Mouse (Mus musculus) hindbrain, embryonic 16.5 days (tissue): ENCODE results near the gene Amd1. TPM values are rescaled to one million over a fixed set of nuclear protein-coding genes. Genes with fewer than 3 reads are reported as not detected.

Source experiments
- ATAC-seq: fragments of 200-750 bp; cut with Nextera tagmentation; 2 replicates; pipeline ENCODE4 v1.8.0; 2017; ENCODE audit warnings: moderate TSS enrichment, moderate library complexity
- H3K27ac ChIP-seq: fragments of 300-500 bp; sonication (generic); 2 replicates; pipeline ENCODE4 v1.5.1; 2014; ENCODE audit warnings: low read depth, mild to moderate bottlenecking, control low read depth, low read length, moderate library complexity
- H3K27me3 ChIP-seq: fragments of 300-500 bp; sonication (generic); replicated peaks from 2 replicates; pipeline ENCODE4 v1.6.1; 2014; ENCODE audit warnings: low read length; ENCODE audit not compliant: control insufficient read depth, insufficient read depth
- H3K36me3 ChIP-seq: fragments of 300-500 bp; sonication (generic); 2 replicates; pipeline ENCODE4 v1.6.1; 2014; ENCODE audit warnings: mild to moderate bottlenecking, low read length, moderate library complexity, mixed read lengths; ENCODE audit not compliant: control insufficient read depth, insufficient read depth
- H3K4me1 ChIP-seq: fragments of 300-500 bp; sonication (generic); 2 replicates; pipeline ENCODE4 v1.6.1; 2014; ENCODE audit warnings: low read depth, low read length; ENCODE audit not compliant: control insufficient read depth, insufficient read depth
- H3K4me2 ChIP-seq: fragments of 300-500 bp; sonication (generic); 2 replicates; pipeline ENCODE4 v1.6.1; 2014; ENCODE audit warnings: mild to moderate bottlenecking, low read length, control low read depth, moderate library complexity
- H3K4me3 ChIP-seq: fragments of 300-500 bp; sonication (generic); 2 replicates; pipeline ENCODE4 v1.5.1; 2014; ENCODE audit warnings: mild to moderate bottlenecking, low read length, control low read depth, moderate library complexity
- H3K9ac ChIP-seq: fragments of 300-500 bp; sonication (generic); 2 replicates; pipeline ENCODE4 v1.6.1; 2014; ENCODE audit warnings: low read depth, mild to moderate bottlenecking, control low read depth, low read length, moderate library complexity
- H3K9me3 ChIP-seq: fragments of 300-500 bp; sonication (generic); 2 replicates; pipeline ENCODE4 v1.6.1; 2014; ENCODE audit warnings: mild to moderate bottlenecking, low read length, moderate library complexity; ENCODE audit not compliant: control insufficient read depth
- WGBS: fragments of 180-500 bp; shearing (Covaris S2); extraction: QIAGEN DNeasy Blood & Tissue Kit; methylation state at CpG from one replicate; pipeline ENCODE4 v1.1.7; 2014; 5-methylcytosine and 5-hydroxymethylcytosine counted together
- polyA plus RNA-seq: library from polyadenylated mRNA; unstranded; fragments of >200 nt; fragmentation: Nextera tagmentation; extraction: Ambion mirVana; gene quantifications from 2 replicates; pipeline ENCODE4 v1.2.1, GENCODE M21; 2015

Gene Amd1
- polyA plus RNA-seq, 1 experiment from 2014 or later = 35.5 TPM

DNA sequence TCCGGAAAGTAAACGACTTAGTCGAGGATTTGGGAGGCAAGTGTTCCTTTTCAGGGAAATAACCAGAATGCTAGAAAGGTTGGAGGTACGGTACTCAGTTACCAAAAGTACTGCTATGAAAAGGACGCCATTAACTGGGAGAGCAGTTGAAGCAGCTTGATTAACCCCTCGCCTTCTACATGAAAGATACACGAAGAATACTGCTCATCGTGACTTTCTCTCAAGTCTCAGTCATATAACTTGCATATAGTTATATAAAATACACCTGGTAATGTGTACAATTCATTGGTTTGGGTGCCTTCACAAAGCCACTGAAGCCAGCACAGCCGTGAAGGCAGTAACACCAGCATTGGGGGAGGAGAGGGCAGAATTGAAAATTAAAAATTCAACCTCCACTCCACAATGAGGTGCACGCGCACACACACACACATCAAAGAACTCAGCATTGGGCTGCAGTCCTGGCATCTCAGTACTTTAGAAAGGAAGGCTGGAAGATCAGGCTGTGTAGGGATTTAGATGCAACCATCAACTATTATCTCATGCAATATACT is 54.7 kb downstream of the Amd1 start:
- Histone ChIP-seq H3K9me3 (no peaks in the 10 kb centered on the region), H3K4me3 (peak overlapping the region; percentile 81), H3K27ac (peak overlapping the region; percentile 78), H3K9ac (peak overlapping the region; percentile 72; the same call in 1 of the 2 replicates), H3K4me1 (peaks cover 4% of the 10 kb centered on the region), H3K4me2 (peak overlapping the region; percentile 52), H3K27me3 (no peaks in the 10 kb centered on the region), H3K36me3 (peaks cover 20% of the 10 kb centered on the region)
- WGBS = 31% methylated on average over 11 of the region's 11 CpGs
- ATAC-seq = peak; percentile 66

DNA sequence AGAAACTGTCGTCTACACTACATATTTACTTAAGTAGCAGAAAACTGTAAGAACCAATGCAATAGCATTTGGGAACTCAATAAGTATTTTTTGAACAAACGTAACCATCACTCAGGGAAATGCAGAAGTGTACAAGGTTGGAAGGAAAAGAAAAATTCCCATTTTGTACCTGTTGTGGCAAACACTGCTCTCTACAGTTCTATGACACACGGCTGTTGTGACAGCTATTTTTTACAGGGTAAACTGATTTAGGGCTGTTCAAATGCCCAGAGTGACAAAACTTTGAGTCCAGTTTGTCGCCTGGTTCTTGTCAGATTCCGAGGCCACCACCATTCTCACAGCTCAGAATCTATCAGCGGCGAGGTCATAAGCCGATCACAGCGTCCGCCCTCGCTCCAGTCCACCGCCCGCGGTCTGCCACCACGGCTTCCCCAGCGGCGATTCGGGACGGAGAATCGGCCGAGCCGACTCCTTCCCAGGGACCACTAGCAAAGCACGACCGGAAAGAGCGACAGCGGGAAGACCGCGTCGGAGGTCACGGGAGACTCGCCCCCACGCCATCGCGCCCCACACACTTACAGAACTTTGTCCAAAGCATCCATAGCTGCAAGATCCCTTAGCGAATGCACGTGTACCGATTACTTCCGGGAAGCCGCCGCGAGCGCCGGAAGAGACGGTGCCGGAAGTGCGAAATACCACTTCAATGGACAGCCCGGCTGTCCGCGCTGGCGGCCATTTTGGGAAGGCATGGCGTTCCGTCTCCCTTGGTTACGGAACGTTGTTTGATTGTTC is 55.4 kb downstream of the Amd1 start, which contains the start of gene Rpf2:
Gene Rpf2 (minus strand): TSS at position 663 of the 792 bp plus-strand sequence.
- H3K4me1 ChIP-seq = peaks cover 4% of the 10 kb centered on the region
- H3K4me3 ChIP-seq = peak within 1 kb of the TSS; percentile 81
- 1% methylated on average over 54 of the region's 54 CpGs for WGBS
- peak within 1 kb of the TSS; percentile 52 for H3K4me2 ChIP-seq
- H3K9me3 ChIP-seq = no peaks in the 10 kb centered on the region
- ATAC-seq = peak; percentile 96
- H3K27ac ChIP-seq = peak within 1 kb of the TSS; percentile 78
- H3K9ac ChIP-seq = peak within 1 kb of the TSS; percentile 72
- peaks cover 17% of the 10 kb centered on the region for H3K36me3 ChIP-seq
- no peaks in the 10 kb centered on the region for H3K27me3 ChIP-seq

DNA sequence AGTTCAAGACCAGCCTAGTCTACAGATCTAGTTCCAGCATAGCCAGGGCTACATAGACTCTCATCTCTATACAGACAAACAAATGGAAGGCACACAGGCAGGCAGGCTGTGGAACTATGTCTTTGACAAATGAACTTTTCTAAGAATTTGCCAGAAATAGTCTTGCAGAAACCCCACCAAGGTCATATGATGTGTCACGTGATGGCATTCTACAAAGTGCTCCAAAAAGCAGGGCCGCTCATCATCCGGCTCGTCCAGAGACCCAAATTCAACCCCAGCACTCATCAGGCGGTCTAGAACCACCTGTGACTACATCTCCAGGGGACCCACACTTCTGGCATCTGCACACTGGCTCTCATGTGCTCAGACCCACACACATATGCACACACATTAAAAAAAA is 64.2 kb downstream of the Amd1 start:
- Histone ChIP-seq H3K27me3 (no peaks in the 10 kb centered on the region), H3K9ac (no peak overlapping the region), H3K4me1 (no peaks in the 10 kb centered on the region), H3K27ac (no peak overlapping the region), H3K9me3 (no peaks in the 10 kb centered on the region), H3K4me3 (no peak overlapping the region), H3K4me2 (no peak overlapping the region), H3K36me3 (peaks cover 12% of the 10 kb centered on the region)
- no peak for ATAC-seq
- 98% methylated on average over 5 of the region's 5 CpGs for WGBS

Other genes with a start within 250 kb of the Amd1 start
- 6.1 and 7.2 TPM in 2 replicates for gene Slc16a10, start 159.9 kb downstream of the Amd1 start, polyA plus RNA-seq
- 63.5 and 64.0 TPM in 2 replicates for gene Rpf2, start 55.1 kb downstream of the Amd1 start, polyA plus RNA-seq
- gene Gtf3c6, start 44.1 kb downstream of the Amd1 start, polyA plus RNA-seq = 64.9 and 67.9 TPM in 2 replicates
- 9.6 and 11.0 TPM in 2 replicates for gene Cdk19, start 37.4 kb upstream of the Amd1 start, polyA plus RNA-seq